Mouse (Mus musculus) midbrain, embryonic 12.5 days (tissue): ENCODE results near the gene Ctso. TPM values are rescaled to one million over a fixed set of nuclear protein-coding genes. Genes with fewer than 3 reads are reported as not detected.

ENCODE experiments used
- ATAC-seq: fragments of 200-750 bp; cut with Nextera tagmentation; 2 replicates; pipeline ENCODE4 v1.8.0; 2017; ENCODE audit warnings: low read depth, moderate TSS enrichment, moderate library complexity; ENCODE audit not compliant: low FRiP score
- H3K27ac ChIP-seq: fragments of 300-500 bp; sonication (generic); replicated peaks from 2 replicates; pipeline ENCODE4 v1.5.1; 2016; ENCODE audit warnings: mild to moderate bottlenecking
- H3K27me3 ChIP-seq: fragments of 300-500 bp; sonication (generic); 2 replicates; pipeline ENCODE4 v1.6.1; 2016; ENCODE audit warnings: mild to moderate bottlenecking
- H3K36me3 ChIP-seq: fragments of 300-500 bp; sonication (generic); 2 replicates; pipeline ENCODE4 v1.6.1; 2016
- H3K4me1 ChIP-seq: fragments of 300-500 bp; sonication (generic); 2 replicates; pipeline ENCODE4 v1.6.1; 2016
- H3K4me2 ChIP-seq: fragments of 300-500 bp; sonication (generic); replicated peaks from 2 replicates; pipeline ENCODE4 v1.6.1; 2016; ENCODE audit warnings: mild to moderate bottlenecking, moderate library complexity
- H3K4me3 ChIP-seq: fragments of 300-500 bp; sonication (generic); 2 replicates; pipeline ENCODE4 v1.5.1; 2016; ENCODE audit warnings: mild to moderate bottlenecking
- H3K9ac ChIP-seq: fragments of 300-500 bp; sonication (generic); replicated peaks from 2 replicates; pipeline ENCODE4 v1.6.1; 2016; ENCODE audit warnings: mild to moderate bottlenecking, moderate library complexity
- H3K9me3 ChIP-seq: fragments of 300-500 bp; sonication (generic); 2 replicates; pipeline ENCODE4 v1.6.1; 2016; ENCODE audit warnings: mild to moderate bottlenecking
- WGBS: fragments of 180-500 bp; shearing (Covaris S2); methylation state at CpG from one replicate; pipeline ENCODE4 v1.1.7; 2016; 5-methylcytosine and 5-hydroxymethylcytosine counted together
- polyA plus RNA-seq: library from polyadenylated mRNA; unstranded; fragments of >200 nt; fragmentation: Nextera tagmentation; extraction: Ambion mirVana; gene quantifications from 2 replicates; pipeline ENCODE4 v1.2.1, GENCODE M21; 2016

Gene Ctso
- polyA plus RNA-seq, 1 experiment from 2014 or later = 6.5 TPM

- ATAC-seq = no peak
- Histone ChIP-seq H3K27ac (no peak overlapping the region), H3K9ac (no peak overlapping the region), H3K9me3 (no peaks in the 10 kb centered on the region), H3K4me1 (peaks cover 2% of the 10 kb centered on the region; the same call in 1 of the 2 replicates), H3K4me2 (no peak overlapping the region), H3K4me3 (no peak overlapping the region), H3K36me3 (no peaks in the 10 kb centered on the region), H3K27me3 (no peaks in the 10 kb centered on the region)
- 73% methylated on average over 5 of the region's 5 CpGs for WGBS
Measured at GRCm38 (mm10) chr3:81925856-81926255, 6.5 kb upstream of the Ctso start.

- Histone ChIP-seq H3K27me3 (no peaks in the 10 kb centered on the region), H3K9ac (no peak overlapping the region), H3K4me3 (no peak overlapping the region), H3K4me2 (no peak overlapping the region), H3K9me3 (no peaks in the 10 kb centered on the region), H3K4me1 (peaks cover 6% of the 10 kb centered on the region; the same call in 1 of the 2 replicates), H3K27ac (no peak overlapping the region), H3K36me3 (no peaks in the 10 kb centered on the region)
- no peak for ATAC-seq
- 67% methylated on average over 9 of the region's 9 CpGs for WGBS
Measured at GRCm38 (mm10) chr3:81926764-81927325, 5.6 kb upstream of the Ctso start.

- 100% methylated on average over 1 of the region's 1 CpGs for WGBS
- Histone ChIP-seq H3K36me3 (no peaks in the 10 kb centered on the region), H3K27ac (no peak overlapping the region), H3K9me3 (no peaks in the 10 kb centered on the region), H3K4me1 (peaks cover 8% of the 10 kb centered on the region; the same call in 1 of the 2 replicates), H3K4me3 (no peak overlapping the region), H3K4me2 (no peak overlapping the region), H3K9ac (no peak overlapping the region), H3K27me3 (no peaks in the 10 kb centered on the region)
- no peak for ATAC-seq
Measured at GRCm38 (mm10) chr3:81929073-81929472, 3.3 kb upstream of the Ctso start.

- Histone ChIP-seq H3K27me3 (no peaks in the 10 kb centered on the region), H3K4me2 (no peak overlapping the region), H3K27ac (no peak overlapping the region), H3K36me3 (no peaks in the 10 kb centered on the region), H3K9ac (no peak overlapping the region), H3K4me1 (peaks cover 8% of the 10 kb centered on the region; the same call in 1 of the 2 replicates), H3K9me3 (no peaks in the 10 kb centered on the region), H3K4me3 (no peak overlapping the region)
- ATAC-seq = no peak
- WGBS = 61% methylated on average over 3 of the region's 3 CpGs
Measured at GRCm38 (mm10) chr3:81931695-81932094, 706 bp upstream of the Ctso start.

- no peak overlapping the region for H3K4me3 ChIP-seq
- H3K36me3 ChIP-seq = no peaks in the 10 kb centered on the region
- H3K4me1 ChIP-seq = peaks cover 8% of the 10 kb centered on the region; the same call in 1 of the 2 replicates
- 86% methylated on average over 4 of the region's 4 CpGs for WGBS
- no peaks in the 10 kb centered on the region for H3K9me3 ChIP-seq
- H3K9ac ChIP-seq = no peak overlapping the region
- H3K4me2 ChIP-seq = no peak overlapping the region
- H3K27ac ChIP-seq = no peak overlapping the region
- no peak for ATAC-seq
- H3K27me3 ChIP-seq = no peaks in the 10 kb centered on the region
Measured at GRCm38 (mm10) chr3:81933348-81933747, 947 bp downstream of the Ctso start.

DNA sequence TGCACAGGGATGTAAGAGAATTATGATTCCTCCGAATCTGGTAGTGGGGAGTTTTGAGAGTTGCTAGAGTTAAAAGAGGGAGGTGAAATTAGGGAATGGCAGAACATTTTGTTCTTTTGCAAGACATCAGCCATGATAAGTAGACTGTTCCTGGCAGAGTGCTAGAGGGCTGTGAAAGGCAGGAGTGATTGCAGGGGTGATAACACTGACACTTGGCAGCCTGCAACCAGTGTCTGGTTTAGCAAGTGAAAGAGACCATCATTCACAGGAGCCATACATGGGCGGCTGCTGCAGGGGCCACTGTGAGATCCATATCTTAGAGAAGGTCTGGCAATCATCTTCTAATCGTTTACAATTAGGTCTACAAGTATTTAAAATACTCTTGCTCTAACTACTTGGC is 6.5 kb downstream of the Ctso start:
- H3K9ac ChIP-seq = no peak overlapping the region
- no peaks in the 10 kb centered on the region for H3K4me1 ChIP-seq
- no peaks in the 10 kb centered on the region for H3K27me3 ChIP-seq
- 83% methylated on average over 3 of the region's 3 CpGs for WGBS
- no peak overlapping the region for H3K4me2 ChIP-seq
- H3K27ac ChIP-seq = no peak overlapping the region
- no peaks in the 10 kb centered on the region for H3K9me3 ChIP-seq
- no peak for ATAC-seq
- no peaks in the 10 kb centered on the region for H3K36me3 ChIP-seq
- H3K4me3 ChIP-seq = no peak overlapping the region

- no peaks in the 10 kb centered on the region for H3K36me3 ChIP-seq
- no peaks in the 10 kb centered on the region for H3K27me3 ChIP-seq
- 89% methylated on average over 3 of the region's 3 CpGs for WGBS
- H3K9ac ChIP-seq = no peak overlapping the region
- no peaks in the 10 kb centered on the region for H3K4me1 ChIP-seq
- no peak overlapping the region for H3K4me3 ChIP-seq
- H3K9me3 ChIP-seq = no peaks in the 10 kb centered on the region
- no peak for ATAC-seq
- H3K27ac ChIP-seq = no peak overlapping the region
- H3K4me2 ChIP-seq = no peak overlapping the region
Measured at GRCm38 (mm10) chr3:81942341-81942740, 9.9 kb downstream of the Ctso start.

GRCm38 (mm10) chr3:81943097-81943496 is 10.7 kb downstream of the Ctso start:
- no peak overlapping the region for H3K4me3 ChIP-seq
- no peak overlapping the region for H3K9ac ChIP-seq
- H3K36me3 ChIP-seq = no peaks in the 10 kb centered on the region
- no peaks in the 10 kb centered on the region for H3K27me3 ChIP-seq
- 95% methylated on average over 3 of the region's 3 CpGs for WGBS
- H3K9me3 ChIP-seq = no peaks in the 10 kb centered on the region
- H3K27ac ChIP-seq = no peak overlapping the region
- no peaks in the 10 kb centered on the region for H3K4me1 ChIP-seq
- no peak for ATAC-seq
- no peak overlapping the region for H3K4me2 ChIP-seq

DNA sequence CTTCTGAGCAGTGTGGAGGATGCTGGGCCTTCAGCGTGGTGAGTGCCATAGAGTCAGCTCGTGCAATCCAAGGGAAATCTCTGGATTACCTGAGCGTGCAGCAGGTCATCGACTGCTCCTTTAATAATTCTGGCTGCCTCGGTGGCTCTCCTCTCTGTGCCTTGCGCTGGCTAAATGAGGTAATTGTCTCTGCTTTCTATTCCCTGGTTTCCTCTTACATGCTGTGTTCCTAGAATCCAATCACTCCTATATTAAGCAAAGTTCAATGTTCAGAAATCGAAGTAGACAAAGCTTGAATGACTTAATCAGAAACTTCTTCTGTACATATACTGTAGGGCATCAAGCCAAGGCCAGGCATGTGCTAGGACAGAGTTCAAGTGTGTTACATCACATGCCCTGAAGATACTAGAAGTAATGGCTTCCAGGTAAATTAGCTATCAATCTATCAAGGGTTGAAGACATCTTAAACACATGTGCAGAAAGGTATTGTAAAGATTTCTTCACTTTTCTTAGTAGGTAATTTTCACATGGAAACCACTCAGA is 12.5 kb downstream of the Ctso start:
- Histone ChIP-seq H3K27ac (no peak overlapping the region), H3K4me1 (no peaks in the 10 kb centered on the region), H3K4me3 (no peak overlapping the region), H3K4me2 (no peak overlapping the region), H3K9me3 (no peaks in the 10 kb centered on the region), H3K27me3 (no peaks in the 10 kb centered on the region), H3K36me3 (no peaks in the 10 kb centered on the region), H3K9ac (no peak overlapping the region)
- WGBS = 90% methylated on average over 7 of the region's 7 CpGs
- ATAC-seq = no peak

- Histone ChIP-seq H3K4me1 (no peaks in the 10 kb centered on the region), H3K4me2 (no peak overlapping the region), H3K27ac (no peak overlapping the region), H3K4me3 (no peak overlapping the region), H3K36me3 (no peaks in the 10 kb centered on the region), H3K9me3 (no peaks in the 10 kb centered on the region), H3K9ac (no peak overlapping the region), H3K27me3 (no peaks in the 10 kb centered on the region)
- ATAC-seq = no peak
- WGBS = 88% methylated on average over 1 of the region's 1 CpGs
Measured at GRCm38 (mm10) chr3:81949048-81949447, 16.6 kb downstream of the Ctso start.

- H3K4me3 ChIP-seq = no peak overlapping the region
- H3K27ac ChIP-seq = no peak overlapping the region
- no peak for ATAC-seq
- H3K4me2 ChIP-seq = no peak overlapping the region
- H3K9ac ChIP-seq = no peak overlapping the region
- WGBS = 83% methylated on average over 2 of the region's 2 CpGs
- no peaks in the 10 kb centered on the region for H3K27me3 ChIP-seq
- H3K4me1 ChIP-seq = no peaks in the 10 kb centered on the region
- no peaks in the 10 kb centered on the region for H3K36me3 ChIP-seq
- H3K9me3 ChIP-seq = no peaks in the 10 kb centered on the region
Measured at GRCm38 (mm10) chr3:81951785-81952184, 19.4 kb downstream of the Ctso start.

GRCm38 (mm10) chr3:81957484-81957883 is 25.1 kb downstream of the Ctso start:
- H3K4me1 ChIP-seq = no peaks in the 10 kb centered on the region

GRCm38 (mm10) chr3:81961336-81961735 is 28.9 kb downstream of the Ctso start:
- Histone ChIP-seq H3K4me2 (no peak overlapping the region), H3K4me3 (no peak overlapping the region), H3K36me3 (no peaks in the 10 kb centered on the region), H3K9ac (no peak overlapping the region), H3K4me1 (no peaks in the 10 kb centered on the region), H3K9me3 (no peaks in the 10 kb centered on the region), H3K27me3 (no peaks in the 10 kb centered on the region), H3K27ac (no peak overlapping the region)
- ATAC-seq = no peak
- 88% methylated on average over 5 of the region's 5 CpGs for WGBS

More at GRCm38 (mm10) chr3:81957484-81957883, 25.1 kb downstream of the Ctso start:
- no peak overlapping the region for H3K4me3 ChIP-seq
- no peak overlapping the region for H3K27ac ChIP-seq
- H3K9me3 ChIP-seq = no peaks in the 10 kb centered on the region
- no peaks in the 10 kb centered on the region for H3K36me3 ChIP-seq
- no peaks in the 10 kb centered on the region for H3K27me3 ChIP-seq
- no peak overlapping the region for H3K9ac ChIP-seq
- WGBS = 90% methylated on average over 5 of the region's 5 CpGs
- H3K4me2 ChIP-seq = no peak overlapping the region
- no peak for ATAC-seq
